Mouse (Mus musculus): ENCODE data around the gene Slc25a45.

The Slc25a45 gene

DNA sequence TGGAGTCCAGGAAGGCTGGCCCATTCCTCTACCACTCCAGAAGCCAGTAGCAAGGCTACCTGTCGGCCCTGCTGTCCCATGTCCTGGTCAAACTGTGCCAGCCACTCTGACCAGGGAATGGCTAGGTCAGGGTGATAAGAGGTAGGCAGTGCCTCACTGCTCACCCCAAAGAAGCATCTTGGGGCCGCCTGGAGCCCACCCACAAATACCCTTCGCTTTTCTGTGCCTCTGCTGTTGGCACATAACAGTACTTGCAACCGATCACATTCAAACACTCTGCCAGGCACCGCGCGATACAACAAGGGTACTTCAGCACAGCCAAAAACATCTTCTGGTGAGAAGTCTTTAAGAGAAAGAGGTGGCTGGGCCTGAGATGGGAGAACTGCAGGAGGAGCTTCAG is 14.7 kb downstream of the Slc25a45 start:
- DNase-seq (ENCODE audit: low spot score in 2 of 2): peak in 1 of 2 experiments; percentile 59

DNA sequence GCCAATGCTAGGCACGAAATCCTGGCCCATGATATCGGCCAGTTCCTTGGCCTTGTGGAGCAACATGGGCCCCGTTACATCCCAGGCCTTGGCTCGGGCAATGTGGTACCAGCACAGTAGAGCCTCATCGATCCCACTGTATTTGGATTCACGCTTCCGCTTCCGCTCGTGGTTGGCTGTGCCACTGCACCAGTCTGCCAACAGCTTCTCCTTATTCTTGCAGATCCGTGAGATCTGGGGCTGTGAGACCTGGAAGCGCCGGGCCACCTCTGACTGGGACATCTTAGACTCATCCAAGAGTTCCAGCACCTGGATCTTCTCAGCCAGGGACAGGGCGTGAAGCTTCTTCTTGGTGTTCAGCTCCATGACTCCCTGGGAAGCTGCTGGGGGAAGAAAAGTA is 15.1 kb downstream of the Slc25a45 start:
- peak in 1 of 2 experiments; percentile 65 for DNase-seq (ENCODE audit: low spot score in 2 of 2)

DNA sequence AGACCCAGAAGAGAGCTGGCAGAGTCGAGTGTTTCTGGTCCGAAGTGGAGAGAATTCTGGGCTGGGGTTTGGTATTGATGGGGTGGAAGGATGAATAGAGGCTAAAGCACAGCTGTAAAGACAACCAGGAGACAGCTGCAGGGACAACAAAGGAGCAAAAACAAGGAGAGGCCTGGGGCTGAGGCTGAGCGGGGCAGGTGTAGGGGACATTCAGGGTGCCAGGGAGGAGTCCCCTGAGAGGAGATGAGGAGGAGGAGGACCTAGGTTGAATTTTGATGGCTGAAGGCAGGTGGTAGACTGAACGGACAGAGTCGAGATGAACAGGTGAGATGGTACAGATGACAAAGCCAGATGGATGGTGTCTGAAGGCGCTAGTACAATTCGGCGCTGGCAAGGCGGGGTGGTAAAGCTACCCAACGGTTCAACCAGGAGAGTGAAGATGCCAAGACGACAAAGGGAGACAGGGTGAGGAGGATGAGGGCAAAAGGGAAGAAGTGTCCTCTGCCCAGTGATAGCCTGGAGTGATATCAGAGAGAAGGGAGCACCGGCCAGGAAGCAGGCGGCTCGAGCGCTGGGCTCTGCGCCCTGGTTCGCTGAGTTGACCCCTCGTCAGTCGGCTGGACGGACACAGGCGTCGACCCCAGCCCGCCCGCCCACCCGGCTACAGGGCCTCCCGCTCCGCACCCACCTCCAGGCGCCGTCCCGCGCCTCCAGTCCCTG is 15.8 kb downstream of the Slc25a45 start:
- peak in 1 of 2 experiments; percentile 62 for DNase-seq (ENCODE audit: low spot score in 2 of 2)

GRCm38 (mm10) chr19:5894002-5894678 is 16.5 kb downstream of the Slc25a45 start, which contains the start of gene Tigd3:
Tigd3 (minus strand) TSS chr19:5894149.
- peak; percentile 95 for DNase-seq (ENCODE audit: low spot score in 2 of 2)

GRCm38 (mm10) chr19:5907275-5907674 is 29.7 kb downstream of the Slc25a45 start:
- no peak for DNase-seq (ENCODE audit: low spot score in 2 of 2)

DNA sequence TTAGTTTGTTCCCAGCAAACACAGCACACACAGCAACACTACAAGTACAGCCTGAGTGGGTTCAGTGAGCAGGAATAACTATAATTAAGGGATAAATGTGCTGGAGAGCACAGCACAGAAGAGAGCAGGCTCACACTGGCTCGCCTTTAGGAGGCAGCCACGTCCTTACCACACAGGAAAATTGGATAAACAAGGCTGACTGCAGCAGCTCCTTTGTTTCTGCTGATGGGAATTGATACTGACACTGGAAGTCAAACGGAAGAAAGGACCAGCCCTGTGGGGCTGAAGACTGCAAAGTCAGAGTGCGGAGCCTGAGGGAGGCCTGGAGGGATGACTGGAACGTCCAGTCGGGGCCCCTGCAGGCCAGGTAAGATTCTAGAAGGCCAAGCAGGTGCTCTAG is 32.6 kb downstream of the Slc25a45 start:
- no peak for DNase-seq (ENCODE audit: low spot score in 2 of 2)

- no peak for DNase-seq (ENCODE audit: low spot score in 2 of 2)
Observed at GRCm38 (mm10) chr19:5911430-5912102, 34.0 kb downstream of the Slc25a45 start.

DNA sequence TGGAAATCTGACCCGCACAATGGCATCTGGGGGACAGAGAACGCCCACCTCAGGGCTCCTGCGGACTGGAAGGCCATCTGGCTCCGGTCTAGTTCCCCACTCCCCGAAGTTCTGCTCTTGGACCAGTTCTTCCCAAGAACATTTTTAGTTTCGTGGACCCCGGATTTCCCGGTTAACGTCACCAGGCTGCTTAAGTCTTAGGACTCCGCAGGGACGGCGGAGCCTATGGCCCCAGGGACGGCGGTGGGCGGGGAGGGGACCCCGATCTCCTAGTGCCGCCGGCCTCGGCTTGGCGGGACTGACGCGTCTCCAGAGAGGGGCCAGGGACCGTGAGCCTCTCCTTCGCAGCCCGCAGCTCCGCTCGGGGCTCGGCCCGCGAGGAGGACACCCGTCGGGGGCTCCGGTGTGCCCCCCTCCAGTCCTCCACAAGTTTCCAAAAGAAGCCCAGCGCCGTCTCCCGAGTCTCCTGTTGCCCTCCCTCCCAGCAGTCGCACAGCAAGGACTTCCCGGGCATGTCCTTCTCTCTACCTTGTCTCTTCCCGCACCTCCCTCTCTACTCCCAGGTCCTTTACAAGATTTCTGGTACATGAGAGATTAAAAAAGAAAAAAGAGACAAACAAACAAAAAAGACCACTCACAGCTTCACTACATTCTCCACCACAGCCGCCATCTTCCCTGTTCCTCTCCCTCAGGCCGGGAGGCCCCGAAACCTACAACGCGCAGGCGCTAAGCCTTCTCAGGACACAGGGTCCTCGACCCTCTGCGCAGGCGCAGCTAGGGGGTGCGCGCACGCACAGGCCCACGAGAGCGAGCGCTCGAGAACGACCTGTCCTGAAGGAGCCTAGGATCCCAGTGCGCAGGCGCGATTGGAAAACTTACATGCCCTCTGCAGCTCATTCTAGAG is 34.7 kb downstream of the Slc25a45 start:
- DNase-seq (ENCODE audit: low spot score in 2 of 2): peak; percentile 99

- DNase-seq (ENCODE audit: low spot score in 2 of 2): no peak
Observed at GRCm38 (mm10) chr19:5913007-5913719, 35.6 kb downstream of the Slc25a45 start, which contains the start of gene Dpf2. Dpf2 (minus strand) TSS chr19:5913010.

GRCm38 (mm10) chr19:5921715-5922114 is 44.1 kb downstream of the Slc25a45 start:
- DNase-seq (ENCODE audit: low spot score in 2 of 2): peak in 1 of 2 experiments; percentile 28

DNA sequence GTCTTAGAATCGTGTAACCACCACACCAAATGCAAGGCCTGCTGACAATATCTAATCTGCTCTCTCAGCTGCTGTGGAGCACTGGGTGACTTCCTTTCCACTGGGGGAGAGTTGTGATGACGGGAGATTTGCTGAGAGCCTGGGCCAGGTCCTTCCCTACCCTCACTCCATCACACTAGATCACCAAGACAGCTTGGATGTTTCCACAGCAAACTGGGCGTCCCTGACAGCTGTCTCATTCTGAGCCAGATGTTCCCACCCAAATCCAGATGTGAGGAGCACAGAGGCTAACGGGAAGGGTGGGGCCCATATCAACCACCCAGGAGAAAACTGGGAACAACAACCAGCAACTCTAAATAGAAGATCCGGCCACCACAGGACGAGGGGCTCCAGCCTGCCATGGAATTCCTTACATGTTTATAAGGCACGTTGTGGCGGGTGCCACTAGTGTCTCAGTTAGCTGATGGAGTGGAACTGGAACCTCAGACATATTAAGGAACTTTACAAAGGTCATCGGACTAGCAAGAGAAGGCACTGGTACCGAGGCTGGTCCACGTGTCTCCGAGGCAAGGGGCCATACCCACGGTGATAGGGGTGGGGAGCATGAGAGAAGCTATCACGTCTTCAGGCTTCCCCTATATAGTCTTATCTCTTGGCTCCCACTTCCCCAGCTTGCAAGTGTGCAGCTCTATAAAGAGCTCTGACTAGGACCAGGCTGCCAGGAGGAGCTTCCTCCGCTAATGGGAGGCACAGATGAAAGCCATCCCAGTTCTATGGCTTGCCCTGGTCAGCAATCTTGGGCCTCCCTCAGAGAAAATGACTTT is 44.7 kb downstream of the Slc25a45 start:
- peak in 1 of 2 experiments; percentile 40 for DNase-seq (ENCODE audit: low spot score in 2 of 2)

GRCm38 (mm10) chr19:5922963-5923362 is 45.4 kb downstream of the Slc25a45 start:
- DNase-seq (ENCODE audit: low spot score in 2 of 2): no peak

GRCm38 (mm10) chr19:5923990-5924712 is 46.5 kb downstream of the Slc25a45 start:
- DNase-seq (ENCODE audit: low spot score in 2 of 2): peak; percentile 88 to 97

GRCm38 (mm10) chr19:5924713-5925093 is 47.1 kb downstream of the Slc25a45 start, which contains the start of gene Cdc42ep2:
Cdc42ep2 (minus strand) TSS chr19:5924816.
- peak; percentile 97 to 98 for DNase-seq (ENCODE audit: low spot score in 2 of 2)

GRCm38 (mm10) chr19:5925311-5925855 is 47.8 kb downstream of the Slc25a45 start:
- DNase-seq (ENCODE audit: low spot score in 2 of 2): no peak

DNA sequence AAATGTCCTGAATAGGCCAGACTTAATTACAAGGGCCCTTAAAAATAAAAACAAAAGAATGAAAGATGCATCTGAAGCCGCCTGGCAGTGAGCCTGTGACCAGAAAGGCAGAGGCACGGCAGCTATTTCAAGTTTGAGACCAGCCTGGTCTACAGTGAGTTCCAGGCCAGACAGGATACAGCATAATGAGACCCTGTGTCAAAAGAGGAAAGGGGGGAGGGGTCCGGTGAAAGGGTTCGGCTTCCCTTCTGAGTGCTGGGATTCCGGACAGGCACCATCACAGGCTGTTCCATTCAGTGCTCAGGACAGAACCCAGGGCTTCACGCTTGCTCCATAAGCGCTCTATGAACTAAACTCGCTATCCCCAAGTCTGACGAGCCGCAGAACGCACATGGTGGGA is 49.4 kb downstream of the Slc25a45 start:
- DNase-seq (ENCODE audit: low spot score in 2 of 2): no peak

- no peak for DNase-seq (ENCODE audit: low spot score in 2 of 2)
Observed at GRCm38 (mm10) chr19:5927532-5927931, 49.9 kb downstream of the Slc25a45 start.

DNA sequence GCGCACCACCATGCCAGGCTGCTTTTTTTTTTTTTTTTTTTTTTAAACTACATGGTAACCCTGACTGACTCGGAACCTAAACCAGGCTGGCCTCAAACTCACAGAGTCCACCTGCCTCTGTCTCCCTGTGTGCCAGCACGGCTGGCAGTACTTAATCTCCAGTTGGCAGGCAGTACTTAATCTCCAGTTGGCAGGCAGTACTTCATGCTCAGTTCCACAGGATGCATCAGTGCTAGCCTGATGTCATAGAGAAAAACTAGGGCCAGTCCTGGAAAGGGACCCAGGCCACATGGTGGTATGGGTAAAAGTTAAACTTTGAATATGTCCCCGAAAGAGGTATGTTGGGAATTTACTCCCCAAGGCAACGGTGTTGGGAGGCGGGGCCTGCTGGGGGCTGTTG is 50.5 kb downstream of the Slc25a45 start:
- DNase-seq (ENCODE audit: low spot score in 2 of 2): no peak

DNA sequence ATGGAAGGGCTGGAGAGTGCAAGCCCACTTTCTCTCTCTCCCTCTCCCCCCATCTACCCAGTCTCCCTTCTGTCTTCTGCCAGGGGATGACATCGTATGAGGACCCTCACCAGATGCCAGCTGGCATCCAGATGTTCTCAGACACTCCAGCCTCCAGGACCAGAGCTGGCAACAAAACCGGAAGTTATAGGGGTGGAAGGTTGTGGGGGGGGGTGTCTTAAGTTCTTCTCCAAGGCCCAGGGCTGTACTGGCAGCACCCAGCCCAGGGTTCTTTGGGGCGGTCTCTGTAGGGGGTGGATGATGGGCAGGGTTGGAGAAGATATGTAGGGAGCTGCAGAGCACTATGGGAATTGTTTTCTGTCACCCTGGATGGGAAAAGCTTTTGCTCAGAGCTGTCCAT is 50.9 kb downstream of the Slc25a45 start:
- no peak for DNase-seq (ENCODE audit: low spot score in 2 of 2)
